Mouse (Mus musculus): ENCODE data around the gene Rgl1.

Rgl1 gene

GRCm38 (mm10) chr1:152555944-152556573 lies 210.1 kb downstream of the Rgl1 start:
- in situ Hi-C loops (cut with MboI; ENCODE audit: low sequenced_read_pairs) = no loop called here

GRCm38 (mm10) chr1:152553912-152554547 lies 212.1 kb downstream of the Rgl1 start:
- in situ Hi-C loops (cut with MboI; ENCODE audit: low sequenced_read_pairs) = no loop called here

- in situ Hi-C loops (cut with MboI; ENCODE audit: low sequenced_read_pairs) = no loop called here
Measured at GRCm38 (mm10) chr1:152550973-152551372, 215.2 kb downstream of the Rgl1 start.

- in situ Hi-C loops (cut with MboI; ENCODE audit: low sequenced_read_pairs) = no loop called here
Measured at GRCm38 (mm10) chr1:152550544-152550943, 215.6 kb downstream of the Rgl1 start.

- in situ Hi-C loops (cut with MboI; ENCODE audit: low sequenced_read_pairs) = no loop called here
Measured at GRCm38 (mm10) chr1:152549061-152549738, 217.0 kb downstream of the Rgl1 start.

- in situ Hi-C loops (cut with MboI; ENCODE audit: low sequenced_read_pairs) = no loop called here
Measured at GRCm38 (mm10) chr1:152543449-152544159, 222.5 kb downstream of the Rgl1 start.

- in situ Hi-C loops (cut with MboI; ENCODE audit: low sequenced_read_pairs) = no loop called here
Measured at GRCm38 (mm10) chr1:152542747-152543378, 223.3 kb downstream of the Rgl1 start.

- in situ Hi-C loops (cut with MboI; ENCODE audit: low sequenced_read_pairs) = no loop called here
Measured at GRCm38 (mm10) chr1:152540304-152540887, 225.8 kb downstream of the Rgl1 start.

- in situ Hi-C loops (cut with MboI; ENCODE audit: low sequenced_read_pairs) = no loop called here
Measured at GRCm38 (mm10) chr1:152538817-152539216, 227.3 kb downstream of the Rgl1 start.

GRCm38 (mm10) chr1:152537186-152537585 lies 229.0 kb downstream of the Rgl1 start:
- in situ Hi-C loops (cut with MboI; ENCODE audit: low sequenced_read_pairs) = no loop called here

- in situ Hi-C loops (cut with MboI; ENCODE audit: low sequenced_read_pairs) = no loop called here
Measured at GRCm38 (mm10) chr1:152536416-152537018, 229.6 kb downstream of the Rgl1 start.

- in situ Hi-C loops (cut with MboI; ENCODE audit: low sequenced_read_pairs) = no loop called here
Measured at GRCm38 (mm10) chr1:152534531-152534930, 231.6 kb downstream of the Rgl1 start.

- in situ Hi-C loops (cut with MboI; ENCODE audit: low sequenced_read_pairs) = no loop called here
Measured at GRCm38 (mm10) chr1:152531498-152531897, 234.7 kb downstream of the Rgl1 start.

- in situ Hi-C loops (cut with MboI; ENCODE audit: low sequenced_read_pairs) = no loop called here
Measured at GRCm38 (mm10) chr1:152528778-152529177, 237.4 kb downstream of the Rgl1 start.

GRCm38 (mm10) chr1:152528214-152528613 lies 237.9 kb downstream of the Rgl1 start:
- in situ Hi-C loops (cut with MboI; ENCODE audit: low sequenced_read_pairs) = no loop called here

- in situ Hi-C loops (cut with MboI; ENCODE audit: low sequenced_read_pairs) = no loop called here
Measured at GRCm38 (mm10) chr1:152526154-152526553, 240.0 kb downstream of the Rgl1 start.

- in situ Hi-C loops (cut with MboI; ENCODE audit: low sequenced_read_pairs) = loop anchor here (5.0 kb wide), 1 partner anchor 222 kb away; no protein-coding TSS in a partner anchor
Measured at GRCm38 (mm10) chr1:152524987-152525648, 241.0 kb downstream of the Rgl1 start.

- in situ Hi-C loops (cut with MboI; ENCODE audit: low sequenced_read_pairs) = loop anchor here (5.0 kb wide), 1 partner anchor 223 kb away; no protein-coding TSS in a partner anchor
Measured at GRCm38 (mm10) chr1:152524098-152524892, 241.9 kb downstream of the Rgl1 start.

- in situ Hi-C loops (cut with MboI; ENCODE audit: low sequenced_read_pairs) = loop anchor here (5.0 kb wide), 1 partner anchor 224 kb away; no protein-coding TSS in a partner anchor
Measured at GRCm38 (mm10) chr1:152523292-152523691, 242.9 kb downstream of the Rgl1 start.

All from CH12F3 (cell line).